Mouse (Mus musculus): ENCODE data around the gene Xdh. TPM values are rescaled to one million over a fixed set of nuclear protein-coding genes. Genes with fewer than 3 reads are reported as not detected.

Gene Xdh
- polyA plus RNA-seq, 1 experiment from 2014 or later = 8.0 TPM

- ATAC-seq (ENCODE audit: insufficient read depth, low FRiP score) = no peak
- H3K36me3 ChIP-seq (ENCODE audit: control insufficient read depth, insufficient read depth, low read length) = no peaks in the 10 kb centered on the region
- H3K4me3 ChIP-seq (replicated peaks; ENCODE audit: low read length) = no peak overlapping the region
- H3K9ac ChIP-seq (ENCODE audit: low read length) = no peak overlapping the region
- no peaks in the 10 kb centered on the region for H3K4me1 ChIP-seq (ENCODE audit: control insufficient read depth, insufficient read depth, low read length)
- no peaks in the 10 kb centered on the region for H3K27me3 ChIP-seq (ENCODE audit: control insufficient read depth, insufficient read depth, low read length)
- no peaks in the 10 kb centered on the region for H3K9me3 ChIP-seq (replicated peaks; ENCODE audit: control insufficient read depth, low read length)
- 84% methylated on average over 1 of the region's 1 CpGs for WGBS
- H3K4me2 ChIP-seq (ENCODE audit: low read depth, low read length) = no peak overlapping the region
- H3K27ac ChIP-seq (ENCODE audit: low read length) = no peak overlapping the region
Measured at GRCm38 (mm10) chr17:73903121-73903520, 46.9 kb downstream of the Xdh start.

- no peaks in the 10 kb centered on the region for H3K9me3 ChIP-seq (replicated peaks; ENCODE audit: control insufficient read depth, low read length)
- ATAC-seq (ENCODE audit: insufficient read depth, low FRiP score) = no peak
- H3K36me3 ChIP-seq (ENCODE audit: control insufficient read depth, insufficient read depth, low read length) = no peaks in the 10 kb centered on the region
- H3K4me3 ChIP-seq (replicated peaks; ENCODE audit: low read length) = no peak overlapping the region
- H3K4me1 ChIP-seq (ENCODE audit: control insufficient read depth, insufficient read depth, low read length) = no peaks in the 10 kb centered on the region
- no peak overlapping the region for H3K4me2 ChIP-seq (ENCODE audit: low read depth, low read length)
- no peak overlapping the region for H3K27ac ChIP-seq (ENCODE audit: low read length)
- H3K27me3 ChIP-seq (ENCODE audit: control insufficient read depth, insufficient read depth, low read length) = no peaks in the 10 kb centered on the region
- H3K9ac ChIP-seq (ENCODE audit: low read length) = no peak overlapping the region
- WGBS = 55% methylated on average over 5 of the region's 5 CpGs
Measured at GRCm38 (mm10) chr17:73902234-73902636, 47.8 kb downstream of the Xdh start.

- Histone ChIP-seq H3K27me3 (ENCODE audit: control insufficient read depth, insufficient read depth, low read length) (no peaks in the 10 kb centered on the region), H3K4me3 (replicated peaks; ENCODE audit: low read length) (no peak overlapping the region), H3K4me2 (ENCODE audit: low read depth, low read length) (no peak overlapping the region), H3K9ac (ENCODE audit: low read length) (no peak overlapping the region), H3K4me1 (ENCODE audit: control insufficient read depth, insufficient read depth, low read length) (no peaks in the 10 kb centered on the region), H3K27ac (ENCODE audit: low read length) (no peak overlapping the region), H3K36me3 (ENCODE audit: control insufficient read depth, insufficient read depth, low read length) (no peaks in the 10 kb centered on the region), H3K9me3 (replicated peaks; ENCODE audit: control insufficient read depth, low read length) (0 out of 2 replicates have a peak, but pooled peaks cover 3% of the 10 kb centered on the region)
- WGBS = 52% methylated on average over 5 of the region's 5 CpGs
- ATAC-seq (ENCODE audit: insufficient read depth, low FRiP score) = no peak
Measured at GRCm38 (mm10) chr17:73894399-73894798, 55.6 kb downstream of the Xdh start.

- ATAC-seq (ENCODE audit: insufficient read depth, low FRiP score) = no peak
- H3K4me1 ChIP-seq (ENCODE audit: control insufficient read depth, insufficient read depth, low read length) = no peaks in the 10 kb centered on the region
- H3K4me3 ChIP-seq (replicated peaks; ENCODE audit: low read length) = no peak overlapping the region
- H3K27ac ChIP-seq (ENCODE audit: low read length) = no peak overlapping the region
- H3K9ac ChIP-seq (ENCODE audit: low read length) = no peak overlapping the region
- no peak overlapping the region for H3K4me2 ChIP-seq (ENCODE audit: low read depth, low read length)
- 0 out of 2 replicates have a peak, but pooled peaks cover 3% of the 10 kb centered on the region for H3K9me3 ChIP-seq (replicated peaks; ENCODE audit: control insufficient read depth, low read length)
- no peaks in the 10 kb centered on the region for H3K36me3 ChIP-seq (ENCODE audit: control insufficient read depth, insufficient read depth, low read length)
- WGBS = 55% methylated on average over 4 of the region's 4 CpGs
- H3K27me3 ChIP-seq (ENCODE audit: control insufficient read depth, insufficient read depth, low read length) = no peaks in the 10 kb centered on the region
Measured at GRCm38 (mm10) chr17:73893822-73894221, 56.2 kb downstream of the Xdh start.

GRCm38 (mm10) chr17:73893207-73893606 is 56.8 kb downstream of the Xdh start:
- H3K9ac ChIP-seq (ENCODE audit: low read length) = no peak overlapping the region
- H3K36me3 ChIP-seq (ENCODE audit: control insufficient read depth, insufficient read depth, low read length) = no peaks in the 10 kb centered on the region
- WGBS = 71% methylated on average over 10 of the region's 10 CpGs
- no peak overlapping the region for H3K27ac ChIP-seq (ENCODE audit: low read length)
- H3K9me3 ChIP-seq (replicated peaks; ENCODE audit: control insufficient read depth, low read length) = 0 out of 2 replicates have a peak, but pooled peaks cover 3% of the 10 kb centered on the region
- H3K4me3 ChIP-seq (replicated peaks; ENCODE audit: low read length) = no peak overlapping the region
- no peaks in the 10 kb centered on the region for H3K4me1 ChIP-seq (ENCODE audit: control insufficient read depth, insufficient read depth, low read length)
- ATAC-seq (ENCODE audit: insufficient read depth, low FRiP score) = no peak
- no peaks in the 10 kb centered on the region for H3K27me3 ChIP-seq (ENCODE audit: control insufficient read depth, insufficient read depth, low read length)
- no peak overlapping the region for H3K4me2 ChIP-seq (ENCODE audit: low read depth, low read length)

GRCm38 (mm10) chr17:73891590-73891989 is 58.4 kb downstream of the Xdh start:
- WGBS = 76% methylated on average over 1 of the region's 1 CpGs
- Histone ChIP-seq H3K27me3 (ENCODE audit: control insufficient read depth, insufficient read depth, low read length) (no peaks in the 10 kb centered on the region), H3K4me1 (ENCODE audit: control insufficient read depth, insufficient read depth, low read length) (no peaks in the 10 kb centered on the region), H3K9ac (ENCODE audit: low read length) (no peak overlapping the region), H3K4me2 (ENCODE audit: low read depth, low read length) (no peak overlapping the region), H3K9me3 (replicated peaks; ENCODE audit: control insufficient read depth, low read length) (0 out of 2 replicates have a peak, but pooled peaks cover 3% of the 10 kb centered on the region), H3K27ac (ENCODE audit: low read length) (no peak overlapping the region), H3K36me3 (ENCODE audit: control insufficient read depth, insufficient read depth, low read length) (no peaks in the 10 kb centered on the region), H3K4me3 (replicated peaks; ENCODE audit: low read length) (no peak overlapping the region)
- ATAC-seq (ENCODE audit: insufficient read depth, low FRiP score) = no peak

GRCm38 (mm10) chr17:73886071-73886785 is 63.8 kb downstream of the Xdh start:
- Histone ChIP-seq H3K9ac (ENCODE audit: low read length) (no peak overlapping the region), H3K4me3 (replicated peaks; ENCODE audit: low read length) (no peak overlapping the region), H3K27me3 (ENCODE audit: control insufficient read depth, insufficient read depth, low read length) (no peaks in the 10 kb centered on the region), H3K36me3 (ENCODE audit: control insufficient read depth, insufficient read depth, low read length) (no peaks in the 10 kb centered on the region), H3K4me2 (ENCODE audit: low read depth, low read length) (no peak overlapping the region), H3K4me1 (ENCODE audit: control insufficient read depth, insufficient read depth, low read length) (no peaks in the 10 kb centered on the region), H3K27ac (ENCODE audit: low read length) (no peak overlapping the region), H3K9me3 (replicated peaks; ENCODE audit: control insufficient read depth, low read length) (0 out of 2 replicates have a peak, but pooled peaks cover 3% of the 10 kb centered on the region)
- no peak for ATAC-seq (ENCODE audit: insufficient read depth, low FRiP score)
- 82% methylated on average over 25 of the region's 25 CpGs for WGBS

- no peak overlapping the region for H3K9ac ChIP-seq (ENCODE audit: low read length)
Measured at GRCm38 (mm10) chr17:73883332-73883731, 66.7 kb downstream of the Xdh start.

GRCm38 (mm10) chr17:73882194-73882593 is 67.8 kb downstream of the Xdh start:
- no peak overlapping the region for H3K4me2 ChIP-seq (ENCODE audit: low read depth, low read length)
- H3K27me3 ChIP-seq (ENCODE audit: control insufficient read depth, insufficient read depth, low read length) = no peaks in the 10 kb centered on the region
- no peak overlapping the region for H3K4me3 ChIP-seq (replicated peaks; ENCODE audit: low read length)
- H3K27ac ChIP-seq (ENCODE audit: low read length) = no peak overlapping the region
- ATAC-seq (ENCODE audit: insufficient read depth, low FRiP score) = peak; percentile 66; the same call in 1 of the 2 replicates
- no peak overlapping the region for H3K9ac ChIP-seq (ENCODE audit: low read length)
- WGBS = 13% methylated on average over 9 of the region's 9 CpGs
- H3K4me1 ChIP-seq (ENCODE audit: control insufficient read depth, insufficient read depth, low read length) = no peaks in the 10 kb centered on the region
- H3K36me3 ChIP-seq (ENCODE audit: control insufficient read depth, insufficient read depth, low read length) = no peaks in the 10 kb centered on the region
- no peaks in the 10 kb centered on the region for H3K9me3 ChIP-seq (replicated peaks; ENCODE audit: control insufficient read depth, low read length)

More at GRCm38 (mm10) chr17:73883332-73883731, 66.7 kb downstream of the Xdh start:
- H3K4me3 ChIP-seq (replicated peaks; ENCODE audit: low read length) = no peak overlapping the region
- WGBS = 75% methylated on average over 12 of the region's 12 CpGs
- no peak for ATAC-seq (ENCODE audit: insufficient read depth, low FRiP score)
- H3K4me2 ChIP-seq (ENCODE audit: low read depth, low read length) = no peak overlapping the region
- no peak overlapping the region for H3K27ac ChIP-seq (ENCODE audit: low read length)
- H3K4me1 ChIP-seq (ENCODE audit: control insufficient read depth, insufficient read depth, low read length) = no peaks in the 10 kb centered on the region
- no peaks in the 10 kb centered on the region for H3K27me3 ChIP-seq (ENCODE audit: control insufficient read depth, insufficient read depth, low read length)
- H3K9me3 ChIP-seq (replicated peaks; ENCODE audit: control insufficient read depth, low read length) = no peaks in the 10 kb centered on the region
- H3K36me3 ChIP-seq (ENCODE audit: control insufficient read depth, insufficient read depth, low read length) = no peaks in the 10 kb centered on the region
